Mouse (Mus musculus) brain, adult 2 months (tissue): ENCODE measurements around the gene Gstm2.
A peak's percentile ranks its signal among the peaks of the same experiment; 100 is the strongest.
"Not testable (repeated sequence)": the region's sequence is repeated elsewhere in the genome, so short reads cannot be mapped to it uniquely, and the experiment has no call there.

ENCODE experiments used
- DNase-seq: peaks from one replicate; pipeline ENCODE4 v3.0.0; 2011; ENCODE audit warnings: low read depth, low spot score

Gene Gstm2

GRCm38 (mm10) chr3:107986041-107986562, at the start of gene Gstm2:
Gstm2 (minus strand) TSS chr3:107986453.
- DNase-seq: no peak

- DNase-seq: no peak
These were observed 46.9 kb upstream of the Gstm2 start for GRCm38 (mm10) chr3:108033156-108033555.

- DNase-seq: no peak
These were observed 45.9 kb upstream of the Gstm2 start for GRCm38 (mm10) chr3:108032113-108032512.

- DNase-seq: no peak
These were observed 42.5 kb upstream of the Gstm2 start for GRCm38 (mm10) chr3:108028641-108029365.

- DNase-seq: no peak
These were observed 40.3 kb upstream of the Gstm2 start for GRCm38 (mm10) chr3:108026597-108026996.

DNA sequence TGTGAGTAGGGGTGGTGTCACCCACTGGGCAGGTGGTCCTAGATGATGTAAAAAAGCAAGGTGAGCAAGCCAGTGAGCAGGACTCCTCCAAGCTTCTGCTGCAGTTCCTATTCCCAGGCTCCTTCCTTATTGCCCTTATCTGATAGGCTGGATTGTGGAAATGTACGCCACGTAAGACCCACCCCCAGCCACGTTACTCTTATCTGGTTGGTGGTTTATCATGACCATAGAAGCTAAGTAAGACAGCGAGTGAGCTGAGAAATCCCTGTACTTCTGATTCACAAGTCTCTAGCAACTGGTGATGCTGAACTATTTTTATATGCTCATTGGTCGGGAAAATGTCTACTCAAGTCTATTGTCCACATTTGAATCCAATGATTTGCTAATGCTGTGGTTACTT, 39.8 kb upstream of the Gstm2 start:
- peak; percentile 72 for DNase-seq

GRCm38 (mm10) chr3:108025318-108025717, 39.1 kb upstream of the Gstm2 start:
- no peak for DNase-seq

DNA sequence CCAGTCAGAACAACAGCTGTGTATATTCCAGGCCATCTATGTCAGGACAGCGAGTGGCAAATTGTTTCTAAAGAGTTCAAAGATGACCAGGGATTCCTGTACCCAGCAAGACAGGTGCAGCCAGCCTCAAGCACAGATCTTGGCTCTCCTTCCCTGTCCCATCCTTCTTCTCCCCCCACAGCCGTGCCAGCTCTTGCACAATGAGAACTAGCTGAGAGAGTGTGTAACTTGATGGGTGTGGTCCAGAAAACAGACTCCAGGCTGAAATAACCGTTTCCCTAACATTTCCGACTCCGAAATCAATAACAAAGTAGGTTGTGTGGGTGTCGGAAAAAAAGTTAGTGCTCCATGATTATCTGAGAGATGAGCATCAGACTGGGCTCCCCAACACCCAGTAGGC, 36.4 kb upstream of the Gstm2 start:
- DNase-seq: no peak

GRCm38 (mm10) chr3:108020351-108021022, 34.2 kb upstream of the Gstm2 start:
- not testable (repeated sequence) for DNase-seq

- not testable (repeated sequence) for DNase-seq
These were observed 33.0 kb upstream of the Gstm2 start for GRCm38 (mm10) chr3:108019226-108019625.

- DNase-seq: peak; percentile 29
These were observed 32.1 kb upstream of the Gstm2 start for GRCm38 (mm10) chr3:108018190-108018820.

GRCm38 (mm10) chr3:108017473-108018189, 31.4 kb upstream of the Gstm2 start, which contains the start of gene Gstm1:
Gstm1 (minus strand) TSS chr3:108017973.
- DNase-seq: peak; percentile 97

GRCm38 (mm10) chr3:108016468-108016867, 30.2 kb upstream of the Gstm2 start:
- DNase-seq: not testable (repeated sequence)

DNA sequence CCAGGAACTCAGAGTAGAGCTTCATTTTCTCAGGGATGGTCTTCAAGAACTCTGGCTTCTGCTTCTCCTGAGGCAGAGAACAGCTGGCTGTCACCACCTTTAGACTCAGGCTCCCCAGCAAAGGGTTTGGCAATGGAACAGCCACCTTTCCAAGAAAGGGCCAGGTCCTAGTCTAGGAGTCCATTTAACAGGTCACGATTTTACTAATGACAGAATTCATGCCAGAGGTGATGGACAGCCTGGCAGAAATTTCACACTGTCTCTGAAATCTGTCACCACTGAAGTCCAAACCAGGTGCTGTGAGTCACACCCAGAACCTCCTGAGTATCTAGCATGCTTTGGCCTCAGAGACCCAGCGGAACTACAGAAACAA, 28.7 kb upstream of the Gstm2 start:
- no peak for DNase-seq

DNA sequence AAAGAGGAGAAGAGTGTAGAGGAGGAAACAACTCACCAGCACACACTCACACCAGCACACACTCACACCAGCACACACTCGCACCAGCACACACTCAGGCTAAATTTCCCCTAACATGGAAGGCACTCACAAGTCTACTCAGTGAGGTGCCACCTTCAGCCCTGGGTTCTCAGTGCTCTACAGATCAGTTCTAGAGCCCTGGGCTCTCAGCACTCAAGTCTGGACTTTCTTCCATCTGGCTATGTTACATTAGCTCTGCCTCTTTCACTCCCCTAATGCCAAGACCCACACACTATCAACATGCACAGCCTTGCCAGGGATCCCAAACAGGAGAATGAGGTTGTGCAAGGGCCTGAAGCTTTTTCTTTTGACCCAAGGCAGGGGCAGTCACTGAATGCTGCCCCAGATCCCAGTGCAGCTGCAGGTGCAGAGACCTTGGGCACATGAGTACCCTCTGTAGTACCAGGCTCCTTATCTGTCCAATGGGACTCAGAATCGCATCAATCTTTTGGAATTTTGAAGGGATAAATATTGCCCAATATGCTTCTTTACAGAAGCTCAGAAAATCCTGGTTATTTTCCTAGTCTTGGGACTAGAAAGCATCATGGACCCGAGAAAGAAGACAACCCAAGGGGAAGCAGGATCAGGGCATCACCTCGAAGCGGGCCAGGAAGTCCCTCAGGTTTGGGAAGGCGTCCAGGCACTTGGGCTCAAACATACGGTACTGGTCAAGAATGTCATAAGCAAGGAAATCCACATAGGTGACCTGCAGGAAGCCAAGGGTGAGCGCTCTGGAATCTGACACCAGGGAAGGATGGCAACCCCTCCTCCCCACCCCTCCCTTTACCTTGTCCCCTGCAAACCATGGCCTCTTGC, 28.1 kb upstream of the Gstm2 start:
- DNase-seq: no peak

DNA sequence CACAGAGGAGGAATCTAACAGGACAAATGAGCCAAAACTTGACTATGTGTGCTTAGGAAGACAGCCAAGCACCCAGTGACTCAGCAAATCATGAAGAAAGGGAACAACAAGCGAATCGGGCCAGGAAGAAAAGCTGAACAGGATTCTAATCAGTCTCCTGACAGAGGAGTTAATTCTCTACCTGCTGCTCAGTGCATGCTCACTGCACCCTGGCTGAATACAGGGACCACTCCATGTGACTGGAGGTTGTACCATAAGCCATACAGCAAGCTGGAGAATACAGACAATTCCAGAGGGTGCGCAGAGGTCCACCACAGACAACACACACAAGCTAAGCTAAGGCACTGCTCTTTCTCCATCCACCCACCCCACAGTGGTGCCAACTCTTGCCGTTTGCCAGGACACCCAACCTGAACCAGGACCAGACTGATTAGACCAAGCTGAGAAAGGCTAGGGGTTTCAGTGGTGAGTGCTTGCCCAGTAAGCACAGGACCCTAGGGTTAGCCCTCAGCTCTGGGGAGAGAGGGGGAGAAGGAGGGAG, 27.1 kb upstream of the Gstm2 start:
- peak; percentile 88 for DNase-seq

DNA sequence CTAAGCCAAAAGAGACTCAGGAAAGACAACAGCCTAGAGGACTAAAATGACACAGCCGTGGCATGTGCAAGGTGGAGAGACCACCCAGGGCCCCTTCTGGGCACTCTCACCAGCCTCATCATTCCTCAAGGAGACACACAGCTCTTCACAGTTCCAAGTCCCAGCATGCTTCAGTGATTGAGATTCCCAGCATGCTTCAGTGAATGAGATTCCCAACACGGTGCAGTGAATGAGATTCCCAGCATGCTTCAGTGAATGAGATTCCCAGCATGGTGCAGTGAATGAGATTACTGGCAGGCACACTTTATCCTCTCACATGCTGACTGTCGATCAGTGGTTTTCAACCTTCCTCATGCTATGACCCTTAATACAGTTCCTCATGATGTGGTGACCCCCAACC, 25.3 kb upstream of the Gstm2 start:
- peak; percentile 11 for DNase-seq

GRCm38 (mm10) chr3:108010286-108010685, 24.0 kb upstream of the Gstm2 start:
- DNase-seq: peak; percentile 62

GRCm38 (mm10) chr3:108002021-108002420, 15.8 kb upstream of the Gstm2 start:
- no peak for DNase-seq

GRCm38 (mm10) chr3:107999491-107999890, 13.2 kb upstream of the Gstm2 start:
- DNase-seq: no peak
